Comparison of ENCODE assay signal across 8 mouse cellular contexts in the genomic region with DNA sequence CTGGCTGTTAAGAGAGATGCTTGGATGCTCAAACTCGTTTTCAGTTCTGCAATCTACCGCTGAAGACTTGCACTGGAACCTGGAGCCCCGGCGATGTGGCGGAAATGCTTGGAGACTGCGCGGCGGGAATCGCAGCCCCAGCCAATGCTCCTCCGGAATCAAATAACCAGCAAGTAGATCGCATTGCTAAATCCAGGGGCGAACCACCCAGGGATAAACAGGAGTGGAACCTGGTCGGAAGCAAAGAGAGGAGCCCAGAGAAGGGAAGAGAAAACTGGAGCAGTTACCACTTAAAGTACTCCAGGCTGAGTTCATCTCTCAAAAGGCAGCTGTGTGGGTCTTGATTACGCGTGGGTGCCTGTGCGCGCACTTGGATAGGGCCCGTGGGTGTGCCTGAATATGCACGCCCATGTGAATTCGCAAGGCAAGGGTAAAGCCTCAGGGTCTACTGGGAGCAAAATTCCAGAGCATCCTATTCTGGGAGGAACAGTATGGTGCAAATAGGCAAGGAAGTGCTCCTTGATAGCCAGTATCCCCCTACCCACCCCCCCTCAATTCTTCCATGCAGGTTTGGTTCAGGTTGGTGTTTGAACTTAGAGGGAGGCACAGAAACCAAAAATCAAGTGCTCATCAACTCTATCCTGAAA. TPM values are rescaled to one million over a fixed set of nuclear protein-coding genes. Genes with fewer than 3 reads are reported as not detected.
DNase-seq lines count a peak whose midpoint lies in the region; ATAC-seq and TF ChIP-seq lines count a peak whose summit lies in the region.
"Had no signal": no experiment of that assay in that cellular context is flagged by ENCODE, and none has a peak within 500 bp of the region (broad histone marks: within the 10 kb centered on the region; RNA-seq: fewer than 3 reads in every experiment).

No protein-coding gene starts in this region.

- peak overlapping the region; percentile 92 for H3K27ac ChIP-seq in left cerebral cortex, adult 2 months
- H3K27ac ChIP-seq in forebrain, embryonic 12.5 days = no peak overlapping the region

- TF ChIP-seq CTCF in left cerebral cortex, adult 2 months (IDR thresholded peaks at IDR 0.05) = no peak

- H3K27me3 ChIP-seq in forebrain, embryonic 12.5 days = peaks cover 37% of the 10 kb centered on the region

- H3K4me2 ChIP-seq in forebrain, embryonic 12.5 days = peak overlapping the region; percentile 53

- ATAC-seq in forebrain, embryonic 12.5 days (ENCODE audit: low FRiP score) = no peak

- 3% methylated on average over 20 of the region's 20 CpGs for WGBS in forebrain, embryonic 12.5 days

- intact Hi-C loops in left cerebral cortex, adult 2 months (cut with DNase I) = loop anchor here (5.0 to 10.0 kb wide), 6 partner anchors 203 to 1997 kb away; no protein-coding TSS in a partner anchor
- intact Hi-C loops in left cerebral cortex, postnatal 4 days (cut with DNase I) = loop anchor here (10.0 kb wide), 1 partner anchor 1727 kb away; no protein-coding TSS in a partner anchor

- DNase-seq in left cerebral cortex, adult 2 months (ENCODE audit: extremely low spot score in 1 of 2, low spot score in 2 of 2) = peak; percentile 34 to 39
- DNase-seq in left cerebral cortex, postnatal 4 days = no peak
- peak; percentile 34 to 45 for DNase-seq in left cerebral cortex, adult 8-10 months (ENCODE audit: low spot score in 2 of 2)
- peak; percentile 49 for DNase-seq in right cerebral cortex, adult 18-20 months
- DNase-seq in ovary, postnatal 14 days (ENCODE audit: low spot score) = no peak
- no peak for DNase-seq in lung, postnatal 4 days

- no peak overlapping the region for H3K9ac ChIP-seq in forebrain, embryonic 12.5 days

- no peaks in the 10 kb centered on the region for H3K36me3 ChIP-seq in forebrain, embryonic 12.5 days (replicated peaks)

- no peaks in the 10 kb centered on the region for H3K9me3 ChIP-seq in forebrain, embryonic 12.5 days

- H3K4me3 ChIP-seq in left cerebral cortex, adult 2 months = peak overlapping the region; percentile 50
- H3K4me3 ChIP-seq in forebrain, embryonic 12.5 days (replicated peaks) = peak overlapping the region; percentile 26

- H3K4me1 ChIP-seq in forebrain, embryonic 12.5 days = peaks cover 23% of the 10 kb centered on the region

RNA-seq across cellular contexts. Expression of gene Lrfn5, which starts 1.3 kb away (rescaled TPM):
- 100 to 1,000 TPM; 118 to 123 TPM for total RNA-seq in left cerebral cortex, adult 2 months (2021)
- 100 to 1,000 TPM; 149 to 151 TPM for total RNA-seq in left cerebral cortex, postnatal 4 days (2021)
- polyA plus RNA-seq in forebrain, embryonic 12.5 days (2016; fragmentation: Nextera tagmentation; extraction: Ambion mirVana) = 10.4 and 13.9 TPM in 2 replicates
- 100 to 1,000 TPM in 2 of 4 experiments, 10 to 100 TPM in 2; 97.2 to 110 (median 103) TPM for total RNA-seq in left cerebral cortex, adult 8-10 months (2022)
- polyA plus RNA-seq: testis, adult 2 months had no signal

Comparison
In these comparisons a context has a peak if more than half of its experiments do, and no peak if none do; other contexts are left out.
1. DNase-seq: peak in left cerebral cortex, adult 2 months (2 of 2), left cerebral cortex, adult 8-10 months (2 of 2) and right cerebral cortex, adult 18-20 months (single experiment); none in left cerebral cortex, postnatal 4 days (single experiment), ovary, postnatal 14 days (single experiment) and lung, postnatal 4 days (0 of 2).